Comparison of ENCODE assay signal across 14 mouse cellular contexts in genomic region chr1:64003525-64004291, GRCm38 (mm10).
DNase-seq lines count a peak whose midpoint lies in the region; ATAC-seq and TF ChIP-seq lines count a peak whose summit lies in the region.
"Had no signal": no experiment of that assay in that cellular context is flagged by ENCODE, and none has a peak within 500 bp of the region (broad histone marks: within the 10 kb centered on the region; RNA-seq: fewer than 3 reads in every experiment).

No protein-coding gene starts in this region.

- H3K27ac ChIP-seq in midbrain, embryonic 11.5 days (ENCODE audit: low read depth, low read length) = no peak overlapping the region
- H3K27ac ChIP-seq in midbrain, postnatal 0 days (ENCODE audit: low read depth, low read length) = no peak overlapping the region; the same call in 1 of the 2 replicates
- 0 out of 2 replicates have a peak overlapping the region, but pooled peaks have one; percentile 23 for H3K27ac ChIP-seq in limb, embryonic 12.5 days
- H3K27ac ChIP-seq: heart, embryonic 15.5 days; kidney, embryonic 15.5 days had no signal

- TF ChIP-seq CTCF in midbrain, postnatal 0 days (IDR thresholded peaks at IDR 0.05) = no peak

- peaks cover 6% of the 10 kb centered on the region for H3K4me1 ChIP-seq in midbrain, embryonic 11.5 days (ENCODE audit: control insufficient read depth, insufficient read depth, low read length)
- H3K4me1 ChIP-seq in midbrain, postnatal 0 days (ENCODE audit: insufficient read depth, low read length) = 0 out of 2 replicates have a peak, but pooled peaks cover 3% of the 10 kb centered on the region
- H3K4me1 ChIP-seq in limb, embryonic 12.5 days (replicated peaks) = peaks cover 6% of the 10 kb centered on the region
- H3K4me1 ChIP-seq: kidney, embryonic 15.5 days had no signal

- ATAC-seq in CD4-positive, CD25-positive, alpha-beta regulatory T cell, adult 4 months = no peak
- peak; percentile 63; the same call in 1 of the 2 replicates for ATAC-seq in midbrain, embryonic 11.5 days (ENCODE audit: low FRiP score)
- no peak for ATAC-seq in midbrain, postnatal 0 days (ENCODE audit: low FRiP score)
- ATAC-seq in limb, embryonic 12.5 days (ENCODE audit: insufficient number of reproducible peaks, insufficient read depth, low FRiP score, low TSS enrichment, low read depth) = no peak
- ATAC-seq: Patski had no signal

- H3K27me3 ChIP-seq in midbrain, embryonic 11.5 days (ENCODE audit: control insufficient read depth, insufficient read depth, low read length) = no peaks in the 10 kb centered on the region
- H3K27me3 ChIP-seq in midbrain, postnatal 0 days (ENCODE audit: insufficient read depth, low read length) = no peaks in the 10 kb centered on the region
- no peaks in the 10 kb centered on the region for H3K27me3 ChIP-seq in limb, embryonic 12.5 days
- H3K27me3 ChIP-seq: heart, embryonic 15.5 days; kidney, embryonic 15.5 days; Patski had no signal

- no peak overlapping the region for H3K9ac ChIP-seq in midbrain, embryonic 11.5 days (ENCODE audit: low read length)
- no peak overlapping the region for H3K9ac ChIP-seq in midbrain, postnatal 0 days (replicated peaks; ENCODE audit: low read length, poor library complexity, severe bottlenecking)
- H3K9ac ChIP-seq in limb, embryonic 12.5 days (replicated peaks) = no peak overlapping the region
- H3K9ac ChIP-seq: heart, embryonic 15.5 days; kidney, embryonic 15.5 days had no signal

- no peak overlapping the region for H3K4me2 ChIP-seq in midbrain, embryonic 11.5 days
- H3K4me2 ChIP-seq in midbrain, postnatal 0 days (ENCODE audit: low read depth, low read length, poor library complexity, severe bottlenecking) = no peak overlapping the region
- H3K4me2 ChIP-seq in limb, embryonic 12.5 days = no peak overlapping the region
- H3K4me2 ChIP-seq: heart, embryonic 15.5 days; kidney, embryonic 15.5 days had no signal

- intact Hi-C loops in left cerebral cortex, postnatal 14 days (cut with DNase I) = no loop called here

- no peaks in the 10 kb centered on the region for H3K36me3 ChIP-seq in midbrain, embryonic 11.5 days (ENCODE audit: control insufficient read depth, insufficient read depth, low read length)
- no peaks in the 10 kb centered on the region for H3K36me3 ChIP-seq in midbrain, postnatal 0 days (ENCODE audit: insufficient read depth, low read length)
- H3K36me3 ChIP-seq in limb, embryonic 12.5 days = no peaks in the 10 kb centered on the region
- H3K36me3 ChIP-seq: heart, embryonic 15.5 days; kidney, embryonic 15.5 days had no signal

- 35% methylated on average over 9 of the region's 9 CpGs for WGBS in midbrain, embryonic 11.5 days
- WGBS in midbrain, postnatal 0 days = 21% methylated on average over 9 of the region's 9 CpGs
- WGBS in limb, embryonic 12.5 days = 52% methylated on average over 9 of the region's 9 CpGs

- DNase-seq in CD4-positive, CD25-positive, alpha-beta regulatory T cell, adult 2 months (ENCODE audit: low read depth, low spot score) = peak; percentile 35
- DNase-seq in midbrain, embryonic 11.5 days (ENCODE audit: low spot score, missing footprints) = peak; percentile 90
- DNase-seq in midbrain, postnatal 0 days (ENCODE audit: low spot score) = no peak
- peak; percentile 32 to 36 for DNase-seq in thymus, postnatal 36 days
- DNase-seq in adrenal gland, postnatal 10 days = no peak
- no peak for DNase-seq in left cerebral cortex, postnatal 14 days (ENCODE audit: low spot score in 2 of 2)
- DNase-seq: cerebellum, postnatal 36 days; layer of hippocampus, postnatal 36 days; lung, postnatal 36 days had no signal

- no peak overlapping the region for H3K4me3 ChIP-seq in midbrain, embryonic 11.5 days (ENCODE audit: low read depth, low read length)
- no peak overlapping the region for H3K4me3 ChIP-seq in midbrain, postnatal 0 days (ENCODE audit: low read depth, low read length)
- H3K4me3 ChIP-seq in limb, embryonic 12.5 days (replicated peaks) = no peak overlapping the region
- H3K4me3 ChIP-seq: heart, embryonic 15.5 days; kidney, embryonic 15.5 days had no signal

- no peaks in the 10 kb centered on the region for H3K9me3 ChIP-seq in midbrain, embryonic 11.5 days (ENCODE audit: control insufficient read depth, low read length)
- no peaks in the 10 kb centered on the region for H3K9me3 ChIP-seq in midbrain, postnatal 0 days (ENCODE audit: low read length)
- no peaks in the 10 kb centered on the region for H3K9me3 ChIP-seq in limb, embryonic 12.5 days
- H3K9me3 ChIP-seq: heart, embryonic 15.5 days; kidney, embryonic 15.5 days had no signal

Comparison
In these comparisons a context has a peak if more than half of its experiments do, and no peak if none do; other contexts are left out.
1. DNase-seq: peak in CD4-positive, CD25-positive, alpha-beta regulatory T cell, adult 2 months (single experiment), midbrain, embryonic 11.5 days (single experiment) and thymus, postnatal 36 days (2 of 2); none in midbrain, postnatal 0 days (single experiment), adrenal gland, postnatal 10 days (single experiment) and left cerebral cortex, postnatal 14 days (0 of 2).